Mouse (Mus musculus): ENCODE measurements around the gene Pbx3.

Gene Pbx3

DNA sequence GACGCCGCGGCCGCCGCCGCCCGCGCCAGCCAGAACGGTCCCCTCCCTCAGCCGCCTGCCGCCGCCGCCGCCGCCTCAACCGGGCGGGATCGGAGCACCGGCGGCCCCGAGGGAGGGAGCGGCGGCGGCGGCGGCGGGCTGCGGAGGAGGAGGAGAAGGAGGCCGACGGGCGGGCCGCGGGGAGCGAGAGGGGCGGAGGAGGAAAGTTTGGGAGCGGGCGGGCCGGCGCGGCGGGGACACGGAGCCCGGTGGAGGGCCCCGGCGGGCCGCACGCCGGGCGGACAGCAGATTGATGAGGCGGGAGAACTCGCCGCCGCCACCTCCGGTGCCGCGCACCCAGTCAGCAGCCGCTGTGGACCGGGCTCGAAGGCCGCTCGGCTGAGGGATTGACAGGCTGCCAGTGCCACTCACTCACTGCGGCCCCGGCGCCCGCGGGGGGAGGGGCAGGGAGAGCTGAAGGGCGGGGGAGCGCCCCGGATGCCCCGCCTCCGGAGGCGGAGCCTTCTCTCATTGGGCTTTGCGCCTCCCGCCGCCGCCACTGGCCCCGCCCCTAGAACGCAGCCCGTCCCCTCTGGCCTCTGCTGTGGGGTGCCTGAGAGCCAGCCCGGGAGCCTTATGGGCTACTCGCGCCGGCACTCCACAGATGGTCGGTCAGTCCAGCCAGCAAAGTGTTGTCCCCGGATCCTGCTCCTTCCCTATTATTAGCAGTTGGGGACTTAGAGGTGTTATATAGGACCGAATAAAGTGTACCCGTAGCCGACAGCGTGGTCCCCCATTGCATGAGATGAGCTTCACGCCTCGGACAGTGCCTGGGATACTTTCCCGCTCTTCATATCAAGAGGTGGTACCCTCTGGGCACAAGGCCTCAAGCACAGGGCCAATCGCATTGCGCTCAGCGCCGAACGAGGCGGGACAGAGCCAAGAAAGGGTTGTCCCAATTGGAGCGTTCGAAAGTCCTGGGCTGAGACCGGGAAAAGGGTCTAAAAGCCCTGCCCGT lies at the start of gene Pbx3:
TSS of gene Pbx3 (minus strand) at position 838 of the 997 bp plus-strand sequence.
- peak; percentile 95 for DNase-seq (ENCODE audit: low spot score)

DNA sequence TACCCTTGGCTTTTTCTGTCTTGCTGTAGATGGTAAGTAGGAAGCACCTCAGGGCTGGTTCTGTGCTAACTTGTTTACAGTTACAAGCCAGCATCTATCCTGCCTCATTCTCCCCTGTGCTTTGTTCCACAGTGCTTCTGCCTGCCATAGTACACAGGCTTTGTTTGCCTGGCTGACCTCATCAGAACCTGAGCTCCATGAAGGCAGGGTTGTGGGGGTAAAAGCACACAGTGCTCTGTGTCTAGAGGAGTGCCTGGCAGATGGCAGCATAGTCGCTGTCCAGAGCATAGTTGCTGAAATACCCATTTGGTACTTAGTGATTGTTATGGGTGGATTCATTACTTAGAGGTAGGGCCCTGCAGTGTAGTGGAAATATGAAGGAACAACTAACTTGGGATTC lies 47.3 kb upstream of the Pbx3 start:
- DNase-seq (ENCODE audit: low spot score): no peak

DNA sequence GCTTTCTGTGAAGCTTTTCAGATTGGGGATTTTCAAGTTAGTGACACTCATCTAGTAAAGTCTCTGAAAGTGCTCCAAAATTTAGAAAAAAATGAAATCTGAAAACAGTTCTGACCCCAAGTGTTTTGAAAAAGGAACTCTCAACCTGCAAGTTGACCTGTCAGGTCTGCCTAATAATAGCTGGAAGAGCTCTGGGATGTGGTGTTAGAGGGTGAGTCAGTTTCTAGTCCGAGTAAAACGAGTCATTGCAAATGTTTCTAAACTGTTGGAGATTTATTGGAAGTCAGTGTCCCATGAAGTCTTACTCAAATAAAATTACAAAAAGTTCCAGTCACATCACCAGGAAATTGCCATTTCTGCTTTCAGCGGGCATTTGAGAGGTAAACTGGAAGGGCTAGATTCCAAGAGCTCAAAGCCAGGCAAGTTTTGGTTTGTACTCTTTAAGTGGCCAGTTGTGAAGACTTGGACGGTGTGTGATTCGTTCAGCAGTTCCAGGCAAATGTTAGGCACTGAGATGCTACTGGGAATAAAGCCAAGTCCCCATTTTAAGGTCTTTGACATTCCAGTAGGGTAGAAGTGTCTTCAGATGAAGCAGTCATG lies 36.9 kb upstream of the Pbx3 start:
- DNase-seq (ENCODE audit: low spot score): no peak

DNA sequence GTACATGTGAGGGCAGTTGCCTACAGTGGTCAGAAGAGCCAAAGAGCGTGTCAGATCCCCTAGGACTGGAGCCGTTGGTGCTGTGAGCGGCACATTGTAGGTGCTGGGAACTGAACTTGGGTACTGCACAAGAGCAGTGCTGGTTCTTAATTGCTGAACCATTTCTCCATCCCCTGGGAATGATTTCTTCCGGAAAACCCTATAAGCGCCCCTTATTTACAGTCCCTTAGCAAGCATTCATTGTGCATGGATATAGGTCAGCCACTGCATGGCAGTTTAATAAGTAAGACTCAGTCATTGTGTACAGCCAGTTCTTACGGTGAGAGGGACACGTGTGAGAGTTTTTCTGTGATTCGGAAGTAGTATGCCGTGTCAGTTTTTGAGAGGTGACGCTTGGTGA lies 35.4 kb upstream of the Pbx3 start:
- DNase-seq (ENCODE audit: low spot score): no peak

DNA sequence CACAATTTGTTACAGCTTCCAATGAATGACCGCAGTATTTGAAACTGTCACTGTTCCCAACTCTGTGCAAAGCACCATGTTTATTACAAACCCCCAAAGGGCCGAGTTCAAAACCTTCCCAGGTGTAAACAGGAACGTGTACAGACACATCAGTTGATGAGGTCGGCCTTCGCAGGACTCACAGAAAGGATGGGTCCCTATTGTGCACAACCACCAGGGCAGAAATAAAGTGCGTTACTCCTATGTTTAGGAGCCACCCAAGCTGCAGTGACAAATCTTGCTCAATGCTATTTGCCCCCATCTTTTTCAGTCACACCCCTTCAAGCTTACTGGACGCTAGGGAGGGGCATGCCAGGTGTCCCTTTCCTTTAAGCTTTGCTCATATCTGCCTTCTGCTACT lies 34.7 kb upstream of the Pbx3 start:
- DNase-seq (ENCODE audit: low spot score): no peak

DNA sequence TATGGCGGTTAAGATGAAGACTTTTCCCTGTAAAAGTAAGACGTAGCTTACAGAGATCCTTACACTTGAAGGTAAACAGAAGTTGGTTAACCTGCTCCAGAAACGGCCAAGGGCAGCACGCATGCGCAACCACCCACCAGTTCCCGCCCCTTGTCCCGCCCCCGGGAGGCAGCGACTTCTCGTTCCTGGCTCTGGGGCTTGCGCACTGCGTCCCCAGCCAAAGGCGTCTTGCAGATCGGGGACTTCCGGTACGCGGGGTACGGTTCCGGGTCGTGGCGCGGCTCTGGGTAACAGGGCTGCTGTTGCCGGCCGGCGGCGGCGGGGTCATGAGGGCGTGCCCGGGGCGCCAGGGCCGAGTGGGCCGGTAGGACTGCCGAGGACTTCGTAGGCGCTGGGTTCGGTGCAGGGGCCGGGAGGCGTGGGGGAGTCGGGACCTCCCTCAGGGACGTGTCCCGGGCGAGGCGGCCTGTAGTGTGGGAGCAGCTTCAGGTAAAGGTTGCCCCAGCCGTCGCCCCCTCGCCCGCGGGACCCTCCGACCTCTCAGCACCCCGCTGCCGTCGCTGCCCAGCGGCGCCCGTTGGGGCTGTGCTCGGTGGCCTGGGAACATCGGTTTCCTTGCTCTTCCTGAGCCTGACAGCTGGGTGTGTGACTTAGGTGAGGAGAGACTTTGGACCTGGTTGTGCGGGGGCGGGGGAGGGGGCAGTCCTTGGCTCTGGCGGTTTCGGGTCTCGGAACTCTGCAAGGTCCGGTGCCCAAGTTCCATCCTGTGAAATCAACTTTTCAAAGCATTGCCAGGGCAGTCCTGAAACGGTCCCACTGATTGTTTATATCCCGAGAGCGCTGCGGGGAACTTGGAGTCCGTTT lies 33.9 kb upstream of the Pbx3 start, which contains the start of gene Mapkap1:
TSS of gene Mapkap1 (plus strand) at position 171 of the 864 bp plus-strand sequence.
- peak; percentile 93 for DNase-seq (ENCODE audit: low spot score)

DNA sequence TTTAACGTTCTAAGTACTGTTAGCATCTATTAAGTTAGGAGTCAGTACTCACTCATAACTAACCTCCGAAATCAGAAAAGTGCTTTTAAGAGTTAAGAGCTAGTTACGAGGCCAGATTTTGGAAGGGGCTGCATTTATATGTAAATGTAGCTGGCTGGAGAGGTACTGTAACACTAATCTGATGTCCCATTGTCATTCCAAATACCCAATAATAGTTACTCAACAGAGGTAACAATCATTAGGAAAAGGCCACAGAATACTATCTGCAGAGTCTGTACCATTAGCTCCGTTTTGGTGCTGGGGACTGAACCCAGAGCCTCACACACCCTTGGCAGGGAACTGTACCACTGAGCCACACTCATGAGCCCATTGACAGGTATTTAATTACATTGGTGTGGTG lies 26.6 kb upstream of the Pbx3 start:
- DNase-seq (ENCODE audit: low spot score): no peak

DNA sequence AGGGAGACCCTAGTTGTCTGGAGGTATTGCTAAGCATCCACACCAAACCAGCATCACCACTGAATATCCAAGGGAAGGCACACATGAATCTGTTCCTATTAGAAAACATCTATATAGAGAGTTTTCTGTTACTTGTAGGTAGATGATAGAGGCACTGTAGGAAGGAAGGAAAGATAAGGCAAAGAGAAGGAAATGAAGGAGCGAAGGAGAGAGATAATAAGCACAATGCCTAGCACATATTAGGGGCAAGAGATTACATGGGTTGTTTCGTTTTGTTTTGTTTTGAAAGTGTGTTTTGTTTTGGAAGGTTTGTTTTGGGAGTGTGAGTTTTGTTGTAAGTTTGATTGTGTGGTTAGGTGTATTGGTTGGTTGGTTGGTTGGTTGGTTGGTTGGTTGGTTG lies 6.0 kb upstream of the Pbx3 start:
- DNase-seq (ENCODE audit: low spot score): no peak

DNA sequence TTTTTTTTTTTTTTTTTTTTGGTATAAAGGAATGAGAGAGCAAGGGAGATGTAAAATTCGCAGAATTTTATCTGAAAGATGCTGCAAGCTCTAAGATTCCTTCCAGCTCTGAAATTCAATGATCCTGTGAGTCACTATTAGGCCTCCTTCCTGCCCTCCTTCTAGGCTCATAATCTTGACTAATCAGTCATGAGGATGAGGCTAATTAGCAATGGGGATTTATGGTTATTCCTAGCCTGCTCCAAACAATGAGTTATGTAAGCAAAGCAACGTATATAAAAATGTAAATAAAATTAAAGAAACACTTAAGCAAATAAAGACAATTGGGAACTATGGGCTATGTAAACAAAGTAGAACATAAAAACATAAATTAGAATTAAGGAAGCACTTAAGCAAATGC lies 1.4 kb upstream of the Pbx3 start:
- no peak for DNase-seq (ENCODE audit: low spot score)

DNA sequence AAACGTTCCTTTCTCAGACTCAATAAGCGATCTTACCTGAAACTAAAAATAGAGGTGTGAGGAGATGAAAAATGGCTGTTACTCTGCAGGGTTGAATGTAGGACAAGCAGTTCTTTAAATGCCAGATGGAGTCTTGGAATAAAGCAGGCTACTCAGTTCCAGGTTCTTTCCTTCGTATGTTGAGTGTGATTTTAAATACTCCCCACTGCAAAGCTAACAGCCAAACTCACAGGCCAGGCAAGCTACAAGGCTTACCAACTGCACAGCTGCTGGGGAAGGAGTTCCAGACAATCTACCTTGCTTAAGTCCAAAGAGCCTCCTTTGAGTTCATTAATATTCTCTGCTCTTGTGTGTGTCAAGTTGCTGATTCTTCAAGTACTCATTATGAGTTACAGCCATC lies 944 bp upstream of the Pbx3 start:
- no peak for DNase-seq (ENCODE audit: low spot score)

DNA sequence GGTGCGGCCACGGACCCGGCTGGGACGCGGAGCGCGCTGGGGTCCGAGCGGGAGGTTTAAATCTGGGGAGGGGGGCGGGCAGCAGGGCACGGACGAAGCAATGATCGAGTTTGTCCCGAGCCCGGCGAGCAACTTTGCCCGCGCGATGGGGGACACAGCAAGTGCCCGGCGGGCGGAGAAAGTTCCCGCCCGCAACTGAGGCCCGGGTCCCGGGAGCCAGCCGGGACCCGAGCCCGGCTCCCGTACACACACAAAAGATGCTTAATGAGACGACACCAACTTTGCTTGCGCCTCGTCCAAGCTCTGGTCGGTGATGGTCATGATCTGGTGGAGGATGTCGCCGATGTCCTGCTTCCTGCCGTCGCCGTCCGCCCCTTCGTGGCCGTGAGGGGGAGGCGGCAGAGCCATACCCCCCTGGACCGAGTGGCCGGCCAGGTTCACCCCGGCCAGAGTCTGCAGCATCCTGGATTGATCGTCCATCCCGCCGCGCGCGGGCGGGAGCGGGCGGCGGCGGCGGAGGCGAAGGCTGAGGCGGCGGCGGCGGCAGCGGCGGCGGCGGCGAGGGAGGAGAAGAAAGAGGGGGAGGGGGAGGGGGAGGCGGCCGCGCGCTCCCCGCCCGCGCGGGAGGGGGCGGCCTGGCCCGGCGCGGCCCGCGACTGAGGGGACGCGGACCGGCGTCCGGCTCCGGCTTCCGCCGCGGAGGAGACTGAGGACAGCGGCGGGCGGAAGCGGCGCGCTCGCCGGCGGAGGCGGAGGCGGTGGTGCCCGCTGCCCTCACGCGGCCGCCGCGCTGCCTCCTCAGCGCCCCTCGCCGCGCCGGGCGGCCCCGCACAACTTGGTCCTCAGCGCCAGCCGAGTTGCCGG lies 1.3 kb downstream of the Pbx3 start:
- DNase-seq (ENCODE audit: low spot score): peak; percentile 41

DNA sequence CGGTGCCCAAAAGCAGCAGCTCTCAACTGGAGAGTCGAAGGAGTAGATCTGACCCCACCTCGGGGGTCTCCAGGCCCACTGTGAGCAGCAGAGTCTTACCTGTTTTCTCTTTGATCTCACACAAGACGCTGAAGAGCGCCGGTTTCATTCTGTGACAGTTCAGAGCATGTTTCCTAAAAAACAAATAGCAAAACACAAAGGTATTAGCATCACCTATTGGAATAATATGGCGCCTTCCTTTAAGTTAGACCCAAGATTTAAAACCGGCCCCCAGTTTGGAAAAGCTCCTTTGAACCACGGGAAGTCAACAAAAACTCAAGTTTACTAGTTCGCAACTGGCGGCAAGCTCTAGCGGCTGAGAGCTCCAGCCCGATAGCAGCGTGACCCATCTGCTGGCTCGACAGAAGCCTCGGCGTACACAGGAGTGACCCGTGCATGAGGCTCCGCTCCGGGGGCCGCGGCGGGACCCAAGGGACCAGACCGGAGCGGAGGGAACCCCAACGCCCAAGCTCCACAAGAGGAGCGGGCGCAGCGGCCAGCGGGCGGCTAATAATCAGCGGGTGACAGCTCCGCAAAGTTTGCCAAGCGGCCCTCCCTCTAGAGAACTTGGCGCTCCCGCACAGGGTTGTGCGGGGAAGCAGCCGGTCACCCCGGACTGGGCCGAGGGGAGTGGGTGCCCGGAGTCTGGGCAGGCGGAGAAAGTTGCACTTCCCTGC lies 2.1 kb downstream of the Pbx3 start:
- DNase-seq (ENCODE audit: low spot score): peak; percentile 26

DNA sequence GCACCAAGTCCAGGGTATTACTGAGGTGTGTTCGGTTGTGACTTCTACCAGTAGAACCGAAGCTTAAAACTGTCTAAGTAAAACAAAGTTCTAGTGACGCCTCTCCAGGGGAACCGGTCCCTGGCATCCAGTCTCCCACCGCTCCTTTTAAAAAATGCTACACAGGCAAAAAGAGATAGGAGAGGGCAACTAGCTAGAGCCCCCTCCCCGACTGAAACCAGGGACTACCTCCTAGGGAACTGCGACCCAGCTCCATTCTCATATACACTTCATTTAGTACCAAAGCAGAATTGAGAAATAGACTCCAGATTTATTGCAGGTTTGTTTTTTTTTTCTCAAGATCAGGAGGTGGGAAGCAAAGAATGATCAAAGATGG lies 2.6 kb downstream of the Pbx3 start:
- no peak for DNase-seq (ENCODE audit: low spot score)

DNA sequence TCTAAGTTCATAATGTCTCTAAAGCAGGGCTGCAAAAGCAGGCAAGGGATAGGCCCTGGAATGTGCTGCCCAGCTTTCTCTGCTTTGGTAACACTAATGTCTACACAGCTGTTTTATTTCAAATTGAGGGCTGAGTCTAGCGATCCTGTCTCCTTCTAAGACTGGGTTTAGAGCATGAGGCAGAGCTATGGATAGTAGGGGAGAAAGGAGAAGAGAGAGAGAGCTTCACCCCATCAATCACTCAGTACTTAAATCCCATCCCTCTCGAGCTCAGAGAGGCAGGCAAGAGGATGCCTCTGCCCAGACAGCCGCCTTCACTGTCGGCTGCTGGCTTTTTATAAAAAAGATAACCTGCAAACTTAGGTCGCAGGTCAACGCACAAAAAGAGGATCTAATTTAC lies 4.5 kb downstream of the Pbx3 start:
- DNase-seq (ENCODE audit: low spot score): no peak

DNA sequence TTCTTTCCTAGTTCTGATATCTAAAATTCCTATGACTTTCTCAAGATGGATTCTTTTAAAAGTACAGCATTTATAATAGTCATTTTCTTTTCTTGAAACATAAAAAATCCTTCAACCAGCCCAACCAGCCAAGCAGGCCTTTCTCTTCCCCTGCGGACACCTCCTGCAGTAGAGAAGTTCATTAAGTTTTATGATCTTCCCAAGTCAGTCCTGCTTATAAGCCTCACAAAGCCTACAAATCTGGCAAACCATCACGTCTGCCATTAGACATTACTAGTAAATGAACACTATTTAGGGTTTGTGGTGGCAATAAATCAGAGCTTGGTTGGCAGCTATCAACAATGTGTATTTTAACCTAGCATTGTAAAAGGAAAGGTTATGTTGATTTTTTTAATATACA lies 5.9 kb downstream of the Pbx3 start:
- DNase-seq (ENCODE audit: low spot score): no peak

DNA sequence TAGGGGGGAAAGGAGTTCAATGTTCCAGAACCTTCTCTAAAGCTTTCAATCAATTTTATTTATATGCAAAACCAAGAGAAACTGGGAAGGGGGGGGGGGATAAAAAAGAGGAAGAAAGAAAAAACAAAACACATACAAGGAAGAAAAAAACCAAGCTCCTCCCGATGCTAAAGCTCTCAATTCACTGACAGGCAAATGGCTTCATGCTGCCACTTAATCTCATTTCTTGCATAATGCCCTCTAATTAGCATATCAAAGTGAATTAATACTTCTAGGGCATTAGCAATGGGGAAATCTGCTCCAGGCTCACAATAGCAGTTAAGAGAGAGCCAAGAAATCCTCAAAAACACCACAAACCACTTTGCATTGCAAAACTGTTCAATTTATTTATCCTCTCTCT lies 9.3 kb downstream of the Pbx3 start:
- no peak for DNase-seq (ENCODE audit: low spot score)

DNA sequence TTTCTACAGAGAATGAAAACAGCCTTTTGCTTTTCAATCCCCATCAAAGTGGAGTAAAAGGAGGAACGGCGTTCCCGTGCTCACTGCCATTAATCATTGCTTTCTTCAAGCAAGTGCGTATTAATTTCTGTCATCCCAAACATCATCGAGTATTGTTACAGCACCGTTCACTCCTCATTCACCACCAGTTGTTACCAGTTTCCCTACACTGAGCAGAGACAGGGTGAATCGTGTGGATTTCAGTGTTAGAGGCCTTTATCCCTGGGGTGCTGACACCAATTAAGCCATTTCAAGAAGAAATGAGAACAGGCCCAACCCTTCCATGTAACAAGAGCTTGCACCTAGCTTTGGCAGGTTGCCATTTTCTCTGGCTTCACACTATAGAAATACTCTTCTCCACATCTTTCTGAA lies 17.1 kb downstream of the Pbx3 start:
- no peak for DNase-seq (ENCODE audit: low spot score)

DNA sequence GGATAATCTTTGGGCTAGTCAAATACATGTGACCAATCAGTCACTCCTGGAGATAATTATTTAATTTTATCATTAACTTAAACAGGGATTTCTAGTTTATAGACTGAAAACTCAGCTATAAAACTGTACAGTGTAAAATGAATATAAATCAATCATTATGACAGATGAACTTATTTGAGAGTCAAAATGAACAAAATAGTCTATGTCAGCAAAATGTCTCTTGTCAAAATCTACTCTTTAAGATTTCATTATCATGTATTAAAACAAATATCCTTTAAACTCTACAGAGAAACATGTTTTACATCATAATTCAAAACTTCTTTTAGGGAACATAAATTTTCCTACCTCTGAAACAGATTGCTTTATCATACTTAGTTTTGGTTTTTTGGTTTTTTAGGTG lies 20.9 kb downstream of the Pbx3 start:
- DNase-seq (ENCODE audit: low spot score): no peak

DNA sequence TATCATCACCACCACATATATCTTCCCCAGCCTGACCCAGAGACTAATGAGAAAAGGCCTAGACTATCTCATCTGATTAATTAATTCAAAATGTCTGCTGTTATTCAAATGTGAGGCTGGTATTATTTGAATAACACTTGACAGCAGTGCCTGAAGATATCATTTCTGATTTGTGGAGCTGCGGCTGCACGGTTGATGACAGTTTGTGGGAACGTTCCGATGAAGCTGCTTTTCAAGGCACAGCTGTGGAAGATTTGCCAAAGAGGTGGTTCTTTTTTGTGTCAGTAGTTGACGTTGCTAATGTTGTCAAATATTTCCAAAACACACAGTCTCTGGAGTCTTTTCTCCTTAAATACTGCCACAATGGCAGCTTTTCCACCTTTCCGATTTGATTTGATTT lies 25.8 kb downstream of the Pbx3 start:
- DNase-seq (ENCODE audit: low spot score): no peak

DNA sequence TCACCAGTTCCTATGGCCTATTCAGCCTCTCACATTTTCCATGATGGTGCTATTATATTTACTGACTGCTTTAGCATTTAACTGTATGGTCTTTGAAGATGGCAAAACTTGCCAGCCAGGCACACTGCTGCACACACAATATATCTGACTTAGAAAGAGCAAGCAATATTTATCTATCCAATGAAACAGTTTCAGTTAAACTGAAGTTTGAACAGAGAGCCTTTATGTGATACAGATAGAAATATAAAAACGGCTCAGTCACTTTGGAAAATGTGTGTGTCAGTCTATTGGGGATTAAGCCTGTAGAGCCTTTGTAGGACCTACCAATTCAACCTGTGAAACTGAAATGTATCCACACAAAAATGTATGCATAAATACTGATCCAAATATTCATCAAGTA lies 74.3 kb downstream of the Pbx3 start:
- DNase-seq (ENCODE audit: low spot score): no peak

DNA sequence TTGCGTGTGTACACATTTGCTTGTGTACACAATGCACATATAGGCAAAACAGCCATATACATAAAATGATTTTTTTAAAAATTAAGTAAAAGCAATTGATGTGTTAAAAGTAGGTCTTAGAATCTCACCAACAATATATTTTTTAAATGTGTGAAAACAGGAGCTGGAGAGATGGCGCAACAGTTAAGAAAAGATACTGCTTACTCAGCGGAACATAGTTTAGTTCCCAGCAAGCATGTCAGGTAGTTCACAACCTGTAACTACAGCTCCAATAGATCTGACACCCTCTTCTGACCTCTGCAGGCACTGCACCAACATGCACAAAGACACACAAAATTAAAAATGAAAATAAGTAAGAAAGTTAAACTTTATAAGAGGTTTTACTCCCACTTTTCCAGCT lies 74.7 kb downstream of the Pbx3 start:
- DNase-seq (ENCODE audit: low spot score): no peak

All from spleen, adult 12 weeks (tissue).